Mouse (Mus musculus): ENCODE results near the gene Tspan14. TPM values are rescaled to one million over a fixed set of nuclear protein-coding genes. Genes with fewer than 3 reads are reported as not detected.

The Tspan14 gene
- polyA plus RNA-seq, 2 experiments, result 22.0 to 25.4 TPM

DNA sequence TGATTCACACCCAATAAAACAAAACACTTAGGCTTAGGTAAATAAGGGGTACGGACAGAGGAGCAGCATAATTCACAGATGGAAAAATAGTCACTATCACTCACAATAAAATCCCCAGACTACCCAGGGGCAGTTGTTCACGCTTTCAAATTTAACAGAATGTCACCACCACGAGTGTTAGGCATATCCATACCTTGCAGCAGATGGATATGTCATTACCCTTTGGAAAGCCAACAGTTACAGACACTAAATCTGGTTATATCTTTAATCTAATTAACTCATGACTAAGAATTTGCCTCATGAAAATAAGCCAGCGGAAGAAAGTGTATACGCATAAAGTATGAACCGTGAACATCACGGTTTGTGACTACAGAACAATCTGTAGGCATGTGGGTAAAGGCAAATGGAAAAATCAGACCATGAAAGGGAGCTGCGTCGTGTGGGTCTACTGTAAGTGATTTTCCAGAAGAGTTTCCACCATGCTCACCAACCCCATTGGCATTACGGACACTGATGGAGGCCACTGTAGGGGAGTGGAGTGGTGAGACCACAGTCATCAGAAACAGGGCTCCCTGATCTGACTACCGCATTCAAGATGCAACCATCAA lies 28.1 kb downstream of the Tspan14 start:
- WGBS (ENCODE audit: insufficient replicate concordance), result 80% methylated on average over 11 of the region's 11 CpGs
- no peak for DNase-seq (ENCODE audit: low read depth in 3 of 3, low spot score in 3 of 3)
- no peak for ATAC-seq (ENCODE audit: insufficient read depth)
- Histone ChIP-seq H3K9ac (replicated peaks) (no peak overlapping the region), H3K27ac (no peak overlapping the region), H3K4me1 (replicated peaks; ENCODE audit: control insufficient read depth in 2 of 2, insufficient read depth in 2 of 2, low read length in 1 of 2) (peaks cover 14 to 43% of the 10 kb centered on the region in 2 experiments), H3K36me3 (replicated peaks; ENCODE audit: control insufficient read depth, insufficient read depth, low read depth) (no peaks in the 10 kb centered on the region), H3K4me2 (ENCODE audit: low read depth) (no peak overlapping the region), H3K4me3 (ENCODE audit: insufficient read depth in 1 of 2, low read depth in 2 of 2, low read length in 2 of 2) (no peak overlapping the region), H3K9me3 (ENCODE audit: control insufficient read depth, low read length) (no peaks in the 10 kb centered on the region), H3K27me3 (ENCODE audit: control insufficient read depth, insufficient read depth, low read length) (no peaks in the 10 kb centered on the region)
- no peak for TF ChIP-seq CTCF (IDR thresholded peaks at IDR 0.05; ENCODE audit: low read depth)
- no peak for TF ChIP-seq EP300 (IDR thresholded peaks at IDR 0.05; ENCODE audit: low read depth)

DNA sequence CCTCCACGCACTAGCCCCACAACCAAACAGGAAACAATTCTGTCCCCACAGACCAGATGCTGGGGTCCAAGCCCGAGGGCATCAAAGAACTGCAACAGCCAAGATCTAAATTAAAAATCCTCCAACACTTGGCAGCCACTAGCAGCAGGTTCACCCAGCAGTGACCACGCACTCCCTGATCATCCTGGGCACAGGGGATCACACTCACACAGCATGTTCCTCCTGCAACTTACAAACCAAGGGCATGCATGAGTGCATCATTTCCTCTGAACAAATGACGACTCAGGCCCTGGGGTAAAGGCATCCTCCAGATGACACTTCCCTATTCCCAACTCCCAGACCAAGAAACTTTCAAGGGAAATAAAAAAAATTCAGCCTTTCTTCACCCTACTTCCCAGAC lies 29.6 kb downstream of the Tspan14 start:
- ATAC-seq (ENCODE audit: insufficient read depth) (no peak), DNase-seq (ENCODE audit: low read depth in 3 of 3, low spot score in 3 of 3) (no peak)
- no peak for TF ChIP-seq EP300 (IDR thresholded peaks at IDR 0.05; ENCODE audit: low read depth)
- TF ChIP-seq CTCF (IDR thresholded peaks at IDR 0.05; ENCODE audit: low read depth), result no peak
- Histone ChIP-seq H3K4me2 (ENCODE audit: low read depth) (no peak overlapping the region), H3K4me3 (ENCODE audit: insufficient read depth in 1 of 2, low read depth in 2 of 2, low read length in 2 of 2) (no peak overlapping the region), H3K4me1 (replicated peaks; ENCODE audit: control insufficient read depth in 2 of 2, insufficient read depth in 2 of 2, low read length in 1 of 2) (peaks cover 14 to 48% of the 10 kb centered on the region in 2 experiments), H3K27me3 (ENCODE audit: control insufficient read depth, insufficient read depth, low read length) (no peaks in the 10 kb centered on the region), H3K9me3 (ENCODE audit: control insufficient read depth, low read length) (no peaks in the 10 kb centered on the region), H3K9ac (replicated peaks) (no peak overlapping the region), H3K27ac (no peak overlapping the region), H3K36me3 (replicated peaks; ENCODE audit: control insufficient read depth, insufficient read depth, low read depth) (no peaks in the 10 kb centered on the region)
- WGBS (ENCODE audit: insufficient replicate concordance), result 25% methylated on average over 4 of the region's 4 CpGs

DNA sequence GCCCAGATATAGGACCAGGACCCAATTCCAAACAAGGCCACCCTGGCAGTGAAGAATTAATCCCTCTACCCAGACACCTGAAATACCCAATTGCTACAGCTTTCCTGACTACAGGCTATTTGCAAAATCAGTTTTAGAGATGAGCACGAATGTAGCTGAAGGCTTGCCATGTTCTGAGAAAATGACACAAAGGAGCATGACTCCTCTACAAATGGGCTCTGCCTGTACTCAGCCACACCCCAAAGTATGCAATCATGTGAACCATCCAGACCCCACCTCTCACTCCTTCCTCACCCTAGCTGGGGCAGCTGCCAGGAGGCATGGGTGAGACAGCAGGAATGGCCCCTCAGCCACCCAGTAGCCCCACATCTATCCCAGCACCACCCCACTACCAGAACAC lies 31.1 kb downstream of the Tspan14 start:
- H3K27ac ChIP-seq, result no peak overlapping the region
- H3K4me1 ChIP-seq (replicated peaks; ENCODE audit: control insufficient read depth in 2 of 2, insufficient read depth in 2 of 2, low read length in 1 of 2), result peaks cover 14 to 59% of the 10 kb centered on the region in 2 experiments
- H3K4me2 ChIP-seq (ENCODE audit: low read depth), result no peak overlapping the region
- H3K9ac ChIP-seq (replicated peaks), result no peak overlapping the region
- H3K27me3 ChIP-seq (ENCODE audit: control insufficient read depth, insufficient read depth, low read length), result no peaks in the 10 kb centered on the region
- H3K9me3 ChIP-seq (ENCODE audit: control insufficient read depth, low read length), result no peaks in the 10 kb centered on the region
- H3K4me3 ChIP-seq (ENCODE audit: insufficient read depth in 1 of 2, low read depth in 2 of 2, low read length in 2 of 2), result no peak overlapping the region
- ATAC-seq (ENCODE audit: insufficient read depth), result peak; percentile 19; the same call in 1 of the 2 replicates
- TF ChIP-seq CTCF (IDR thresholded peaks at IDR 0.05; ENCODE audit: low read depth), result no peak
- TF ChIP-seq EP300 (IDR thresholded peaks at IDR 0.05; ENCODE audit: low read depth), result no peak
- no peaks in the 10 kb centered on the region for H3K36me3 ChIP-seq (replicated peaks; ENCODE audit: control insufficient read depth, insufficient read depth, low read depth)
- 28% methylated on average over 1 of the region's 1 CpGs for WGBS (ENCODE audit: insufficient replicate concordance)
- DNase-seq (ENCODE audit: low read depth in 3 of 3, low spot score in 3 of 3), result no peak

DNA sequence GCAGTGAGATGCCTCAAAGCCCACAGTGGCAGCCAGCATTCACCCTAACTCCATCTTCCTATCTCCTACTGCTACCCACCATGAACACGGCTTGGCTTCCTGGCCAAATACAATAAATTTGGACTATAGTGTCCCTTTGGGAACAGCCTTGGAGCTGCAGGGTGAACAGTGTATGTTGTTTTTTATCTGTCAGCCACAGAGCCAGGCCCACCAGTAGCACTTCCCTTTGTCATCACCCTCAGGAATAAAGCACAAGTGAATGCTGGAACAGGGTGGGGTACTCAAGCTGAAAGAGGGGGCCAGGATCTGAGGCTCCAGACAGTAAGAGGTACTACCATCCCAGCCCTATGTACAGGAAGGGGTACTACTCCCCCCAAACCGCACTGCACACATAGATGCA lies 31.6 kb downstream of the Tspan14 start:
- Histone ChIP-seq H3K27ac (no peak overlapping the region), H3K27me3 (ENCODE audit: control insufficient read depth, insufficient read depth, low read length) (no peaks in the 10 kb centered on the region), H3K9ac (replicated peaks) (no peak overlapping the region), H3K4me3 (ENCODE audit: insufficient read depth in 1 of 2, low read depth in 2 of 2, low read length in 2 of 2) (no peak overlapping the region), H3K4me2 (ENCODE audit: low read depth) (no peak overlapping the region), H3K36me3 (replicated peaks; ENCODE audit: control insufficient read depth, insufficient read depth, low read depth) (no peaks in the 10 kb centered on the region), H3K4me1 (replicated peaks; ENCODE audit: control insufficient read depth in 2 of 2, insufficient read depth in 2 of 2, low read length in 1 of 2) (peaks cover 14 to 57% of the 10 kb centered on the region in 2 experiments), H3K9me3 (ENCODE audit: control insufficient read depth, low read length) (no peaks in the 10 kb centered on the region)
- DNase-seq (ENCODE audit: low read depth in 3 of 3, low spot score in 3 of 3), result no peak
- ATAC-seq (ENCODE audit: insufficient read depth), result no peak
- TF ChIP-seq CTCF (IDR thresholded peaks at IDR 0.05; ENCODE audit: low read depth) (no peak), EP300 (IDR thresholded peaks at IDR 0.05; ENCODE audit: low read depth) (no peak)
- WGBS (ENCODE audit: insufficient replicate concordance), result 29% methylated on average over 2 of the region's 2 CpGs

DNA sequence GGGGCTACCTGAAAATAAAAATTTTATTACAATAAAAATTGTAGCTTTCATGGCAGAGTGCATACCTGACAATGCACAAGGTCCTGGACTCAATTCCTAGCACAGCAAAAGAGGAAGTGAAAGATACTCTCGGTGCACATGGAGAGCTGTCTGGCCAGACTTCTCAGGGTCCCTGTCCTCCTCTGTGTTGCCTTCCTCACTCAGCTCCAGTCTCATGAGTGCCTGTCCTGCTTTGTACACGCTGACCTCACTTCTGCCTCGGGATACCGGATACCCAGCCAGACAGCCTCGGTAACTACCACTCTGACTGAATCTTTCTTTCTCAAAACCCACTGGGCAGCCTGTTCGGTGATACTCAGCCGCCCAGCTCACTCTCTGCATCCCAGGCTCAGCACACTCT lies 33.3 kb downstream of the Tspan14 start:
- no peak overlapping the region for H3K4me3 ChIP-seq (ENCODE audit: insufficient read depth in 1 of 2, low read depth in 2 of 2, low read length in 2 of 2)
- H3K9me3 ChIP-seq (ENCODE audit: control insufficient read depth, low read length), result no peaks in the 10 kb centered on the region
- DNase-seq (ENCODE audit: low read depth in 3 of 3, low spot score in 3 of 3) (no peak), ATAC-seq (ENCODE audit: insufficient read depth) (no peak)
- no peak for TF ChIP-seq CTCF (IDR thresholded peaks at IDR 0.05; ENCODE audit: low read depth)
- TF ChIP-seq EP300 (IDR thresholded peaks at IDR 0.05; ENCODE audit: low read depth), result no peak
- 50% methylated on average over 7 of the region's 7 CpGs for WGBS (ENCODE audit: insufficient replicate concordance)
- no peak overlapping the region for H3K9ac ChIP-seq (replicated peaks)
- no peak overlapping the region for H3K27ac ChIP-seq
- H3K36me3 ChIP-seq (replicated peaks; ENCODE audit: control insufficient read depth, insufficient read depth, low read depth), result no peaks in the 10 kb centered on the region
- H3K27me3 ChIP-seq (ENCODE audit: control insufficient read depth, insufficient read depth, low read length), result no peaks in the 10 kb centered on the region
- H3K4me1 ChIP-seq (replicated peaks; ENCODE audit: control insufficient read depth in 2 of 2, insufficient read depth in 2 of 2, low read length in 1 of 2), result peaks cover 14 to 62% of the 10 kb centered on the region in 2 experiments
- no peak overlapping the region for H3K4me2 ChIP-seq (ENCODE audit: low read depth)
